Mouse (Mus musculus): ENCODE results near the gene Cdkn2aipnl.

Gene Cdkn2aipnl

GRCm38 (mm10) chr11:51949155-51949840 is 18.2 kb upstream of the Cdkn2aipnl start:
- no peak for DNase-seq

GRCm38 (mm10) chr11:51949919-51950318 is 17.5 kb upstream of the Cdkn2aipnl start:
- no peak for DNase-seq

GRCm38 (mm10) chr11:51951861-51952420 is 15.5 kb upstream of the Cdkn2aipnl start:
- no peak for DNase-seq

GRCm38 (mm10) chr11:51956112-51956511 is 11.3 kb upstream of the Cdkn2aipnl start:
- no peak for DNase-seq

GRCm38 (mm10) chr11:51957760-51958159 is 9.7 kb upstream of the Cdkn2aipnl start:
- no peak for DNase-seq

- DNase-seq, result no peak
Observed at GRCm38 (mm10) chr11:51959511-51959910, 8.0 kb upstream of the Cdkn2aipnl start.

GRCm38 (mm10) chr11:51960061-51960460 is 7.4 kb upstream of the Cdkn2aipnl start:
- DNase-seq, result no peak

- DNase-seq, result peak; percentile 26
Observed at GRCm38 (mm10) chr11:51960967-51961471, 6.4 kb upstream of the Cdkn2aipnl start.

- DNase-seq, result no peak
Observed at GRCm38 (mm10) chr11:51961761-51962160, 5.7 kb upstream of the Cdkn2aipnl start.

- no peak for DNase-seq
Observed at GRCm38 (mm10) chr11:51962277-51962676, 5.2 kb upstream of the Cdkn2aipnl start.

GRCm38 (mm10) chr11:51966651-51967050 is 810 bp upstream of the Cdkn2aipnl start:
- DNase-seq, result no peak

GRCm38 (mm10) chr11:51968896-51969295 is 1.4 kb downstream of the Cdkn2aipnl start:
- DNase-seq, result no peak

- DNase-seq, result no peak
Observed at GRCm38 (mm10) chr11:51969511-51969910, 2.0 kb downstream of the Cdkn2aipnl start.

GRCm38 (mm10) chr11:51971644-51972043 is 4.2 kb downstream of the Cdkn2aipnl start:
- no peak for DNase-seq

GRCm38 (mm10) chr11:51999611-52000289 is 32.3 kb downstream of the Cdkn2aipnl start:
- peak; percentile 25 for DNase-seq

- peak; percentile 97 for DNase-seq
Observed at GRCm38 (mm10) chr11:52000290-52000962, 33.0 kb downstream of the Cdkn2aipnl start, which contains the start of gene Ube2b. Gene Ube2b (minus strand): TSS chr11:52000762.

GRCm38 (mm10) chr11:52001341-52001740 is 33.9 kb downstream of the Cdkn2aipnl start:
- DNase-seq, result no peak

- DNase-seq, result no peak
Observed at GRCm38 (mm10) chr11:52001861-52002260, 34.4 kb downstream of the Cdkn2aipnl start.

- no peak for DNase-seq
Observed at GRCm38 (mm10) chr11:52002842-52003504, 35.5 kb downstream of the Cdkn2aipnl start.

GRCm38 (mm10) chr11:52003505-52003771 is 36.0 kb downstream of the Cdkn2aipnl start:
- DNase-seq, result no peak

GRCm38 (mm10) chr11:52003772-52004528 is 36.5 kb downstream of the Cdkn2aipnl start, which contains the start of gene Cdkl3:
Gene Cdkl3 (plus strand): TSS chr11:52004221.
- DNase-seq, result peak; percentile 80

- DNase-seq, result no peak
Observed at GRCm38 (mm10) chr11:52005586-52005985, 38.1 kb downstream of the Cdkn2aipnl start.
